Mouse (Mus musculus) forebrain, embryonic 10.5 days (tissue): ENCODE measurements around the gene 2310061I04Rik. TPM values are rescaled to one million over a fixed set of nuclear protein-coding genes. Genes with fewer than 3 reads are reported as not detected.
A peak's percentile ranks its signal among the peaks of the same experiment; 100 is the strongest.

Experiments
- DNase-seq: peaks from one replicate; pipeline ENCODE4 v3.0.0-alpha.2; 2017; ENCODE audit warnings: low spot score; ENCODE audit errors: extremely low spot score
- H3K27ac ChIP-seq: fragments of 300-500 bp; sonication (generic); 2 replicates; pipeline ENCODE4 v1.5.1; 2016; ENCODE audit warnings: mild to moderate bottlenecking
- H3K27me3 ChIP-seq: fragments of 300-500 bp; sonication (generic); 2 replicates; pipeline ENCODE4 v1.6.1; 2016; ENCODE audit warnings: mild to moderate bottlenecking; ENCODE audit not compliant: poor library complexity, severe bottlenecking
- H3K36me3 ChIP-seq: fragments of 300-500 bp; sonication (generic); replicated peaks from 2 replicates; pipeline ENCODE4 v1.6.1; 2016; ENCODE audit warnings: mild to moderate bottlenecking, moderate library complexity
- H3K4me1 ChIP-seq: fragments of 300-500 bp; sonication (generic); 2 replicates; pipeline ENCODE4 v1.6.1; 2016
- H3K4me3 ChIP-seq: fragments of 300-500 bp; sonication (generic); 2 replicates; pipeline ENCODE4 v1.5.1; 2016; ENCODE audit warnings: mild to moderate bottlenecking, moderate library complexity
- H3K9me3 ChIP-seq: fragments of 300-500 bp; sonication (generic); 2 replicates; pipeline ENCODE4 v1.6.1; 2016; ENCODE audit warnings: mild to moderate bottlenecking, moderate library complexity
- WGBS: fragments of 180-500 bp; shearing (Covaris S2); methylation state at CpG from one replicate; pipeline ENCODE4 v1.1.7; 2016; 5-methylcytosine and 5-hydroxymethylcytosine counted together
- polyA plus RNA-seq: library from polyadenylated mRNA; unstranded; fragments of >200 nt; fragmentation: Nextera tagmentation; extraction: Ambion mirVana; gene quantifications from 2 replicates; pipeline ENCODE4 v1.2.1, GENCODE M21; 2016

2310061I04Rik gene
- polyA plus RNA-seq, 1 experiment from 2014 or later, result 29.8 TPM

DNA sequence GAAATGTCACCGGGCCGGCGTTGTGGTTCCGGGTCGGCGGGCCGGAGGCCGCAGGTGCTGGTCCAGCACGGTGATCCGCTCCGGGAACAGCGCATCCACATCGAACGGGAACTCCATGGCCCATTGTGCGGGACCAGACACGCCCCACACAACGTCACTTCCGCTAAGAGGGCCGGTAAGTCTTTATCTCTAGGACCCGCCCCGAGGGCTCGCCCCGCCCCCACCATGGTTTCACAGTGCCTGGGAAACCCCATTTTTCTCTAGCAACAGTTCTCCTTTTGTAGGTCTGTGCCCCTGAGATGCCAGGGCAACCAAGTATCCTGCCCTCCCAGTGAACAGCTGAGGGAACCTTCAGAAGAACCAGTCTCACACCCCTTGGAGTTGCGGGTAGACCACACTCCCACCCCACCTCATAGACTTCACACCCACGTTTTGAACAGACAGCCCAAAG is 12.7 kb upstream of the 2310061I04Rik start, which contains the start of gene Atat1:
Atat1 (minus strand) TSS at position 157 of the 451 bp plus-strand sequence.
- Histone ChIP-seq H3K36me3 (peaks cover 84% of the 10 kb centered on the region), H3K9me3 (no peaks in the 10 kb centered on the region)
- WGBS, result 4% methylated on average over 25 of the region's 25 CpGs

DNA sequence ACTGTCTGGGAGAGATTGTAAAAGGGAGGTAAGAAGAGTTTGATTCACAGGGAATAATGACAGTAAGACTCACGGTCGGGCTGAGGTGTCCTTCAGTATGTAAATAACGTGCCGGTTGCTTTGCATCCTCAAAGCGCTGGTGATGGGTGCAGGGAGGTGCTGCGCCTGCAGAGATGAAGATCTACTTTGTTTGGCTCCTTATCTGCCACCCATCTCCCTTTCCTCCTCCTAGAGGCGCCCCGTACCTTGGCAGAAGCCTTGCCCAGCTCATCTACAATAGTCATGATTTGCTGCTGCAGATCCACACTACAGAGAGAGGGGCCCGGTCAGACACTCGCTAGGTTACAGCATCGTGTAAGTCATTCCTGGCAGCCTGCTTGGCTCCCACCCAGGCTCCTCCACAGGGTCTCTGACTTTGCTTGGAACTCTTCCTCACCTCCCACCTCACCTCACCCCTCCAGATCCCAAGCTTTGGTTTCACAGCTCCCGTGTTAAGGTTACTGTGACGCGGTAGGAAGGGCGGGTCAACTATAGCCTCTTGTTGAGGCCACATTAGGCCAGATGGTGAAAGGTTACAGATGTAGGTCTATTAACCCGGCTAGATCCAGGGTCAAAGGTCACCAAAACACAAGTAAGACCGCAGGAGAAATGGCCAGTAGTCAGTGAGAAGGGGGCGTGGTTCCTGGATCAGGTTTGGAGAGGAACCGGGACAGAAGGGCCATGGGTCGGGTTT is 12.1 kb upstream of the 2310061I04Rik start:
- Histone ChIP-seq H3K27me3 (no peaks in the 10 kb centered on the region), H3K4me3 (peak overlapping the region; percentile 79), H3K4me1 (peaks cover 20% of the 10 kb centered on the region), H3K9me3 (no peaks in the 10 kb centered on the region), H3K36me3 (peaks cover 87% of the 10 kb centered on the region), H3K27ac (peak overlapping the region; percentile 90)
- 34% methylated on average over 20 of the region's 20 CpGs for WGBS
- DNase-seq, result no peak

More for the DNA sequence above, 12.7 kb upstream of the 2310061I04Rik start, which contains the start of gene Atat1:
- DNase-seq, result peak; percentile 95
- H3K4me3 ChIP-seq, result peak within 1 kb of the TSS; percentile 79
- H3K4me1 ChIP-seq, result peaks cover 21% of the 10 kb centered on the region
- H3K27ac ChIP-seq, result peak within 1 kb of the TSS; percentile 90
- no peaks in the 10 kb centered on the region for H3K27me3 ChIP-seq

DNA sequence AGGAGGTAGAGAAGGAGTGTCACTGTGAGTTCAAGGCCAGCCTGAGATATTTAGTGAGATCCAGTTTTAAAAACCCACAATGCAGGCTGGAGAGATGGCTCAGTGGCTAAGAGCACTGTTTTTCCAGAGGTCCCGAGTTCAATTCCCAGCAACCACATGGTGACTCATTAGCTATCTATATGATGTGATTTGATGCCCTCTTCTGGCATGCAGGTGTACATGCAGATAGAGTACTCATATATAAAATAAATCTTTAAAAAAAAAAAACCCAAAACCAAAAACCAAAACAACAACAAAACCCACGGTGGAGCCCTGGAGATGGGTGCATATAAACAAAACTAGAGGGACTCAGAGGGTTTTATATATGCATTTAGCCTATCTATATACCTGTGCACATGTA is 10.4 kb upstream of the 2310061I04Rik start:
- Histone ChIP-seq H3K9me3 (no peaks in the 10 kb centered on the region), H3K4me3 (no peak overlapping the region), H3K27me3 (no peaks in the 10 kb centered on the region), H3K4me1 (peaks cover 20% of the 10 kb centered on the region), H3K36me3 (peaks cover 86% of the 10 kb centered on the region), H3K27ac (no peak overlapping the region)
- WGBS, result 86% methylated on average over 2 of the region's 2 CpGs
- no peak for DNase-seq

DNA sequence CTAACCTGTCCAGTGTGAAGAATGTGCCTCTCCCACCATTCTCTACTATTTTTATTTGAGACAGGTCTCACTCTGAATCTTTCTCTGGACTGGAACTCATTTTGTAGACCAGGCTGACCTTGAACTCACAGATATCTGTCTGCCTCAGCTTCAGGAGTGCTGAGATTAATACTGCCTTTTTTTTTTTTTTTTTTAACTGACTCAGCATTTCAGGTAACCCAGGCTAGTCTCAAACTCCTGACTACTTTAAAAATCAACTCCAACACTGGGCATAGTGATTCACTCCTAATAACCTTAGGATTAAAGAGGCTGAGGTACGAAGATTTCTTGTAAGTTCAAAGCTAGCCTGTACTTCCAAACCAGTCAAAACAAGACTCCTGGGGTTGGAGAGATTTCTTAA is 8.4 kb upstream of the 2310061I04Rik start:
- Histone ChIP-seq H3K4me3 (no peak overlapping the region), H3K27me3 (no peaks in the 10 kb centered on the region), H3K36me3 (peaks cover 87% of the 10 kb centered on the region), H3K27ac (no peak overlapping the region), H3K9me3 (no peaks in the 10 kb centered on the region), H3K4me1 (peaks cover 20% of the 10 kb centered on the region)
- DNase-seq, result no peak
- WGBS, result 94% methylated on average over 1 of the region's 1 CpGs

DNA sequence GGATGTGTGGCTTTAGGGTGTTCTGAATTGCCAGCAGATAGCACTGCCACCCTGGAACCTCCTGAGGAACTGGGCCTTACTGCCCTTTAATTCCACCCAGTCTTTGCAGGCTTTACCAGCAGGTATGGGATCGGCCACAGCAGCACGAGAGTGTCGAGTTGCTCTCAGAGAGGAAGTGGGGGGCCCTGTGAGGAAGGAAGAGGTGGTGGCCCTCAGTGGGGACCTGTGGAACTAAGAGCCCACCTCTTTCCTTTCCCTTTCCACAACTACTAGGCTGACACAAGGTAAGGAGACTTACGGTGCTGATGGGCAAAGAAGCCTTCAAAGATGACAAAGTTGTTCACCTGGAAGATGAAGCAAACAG is 6.7 kb upstream of the 2310061I04Rik start:
- Histone ChIP-seq H3K4me3 (no peak overlapping the region), H3K4me1 (peaks cover 8% of the 10 kb centered on the region), H3K36me3 (peaks cover 97% of the 10 kb centered on the region), H3K9me3 (no peaks in the 10 kb centered on the region), H3K27me3 (no peaks in the 10 kb centered on the region), H3K27ac (no peak overlapping the region)
- DNase-seq, result no peak
- 88% methylated on average over 4 of the region's 4 CpGs for WGBS

DNA sequence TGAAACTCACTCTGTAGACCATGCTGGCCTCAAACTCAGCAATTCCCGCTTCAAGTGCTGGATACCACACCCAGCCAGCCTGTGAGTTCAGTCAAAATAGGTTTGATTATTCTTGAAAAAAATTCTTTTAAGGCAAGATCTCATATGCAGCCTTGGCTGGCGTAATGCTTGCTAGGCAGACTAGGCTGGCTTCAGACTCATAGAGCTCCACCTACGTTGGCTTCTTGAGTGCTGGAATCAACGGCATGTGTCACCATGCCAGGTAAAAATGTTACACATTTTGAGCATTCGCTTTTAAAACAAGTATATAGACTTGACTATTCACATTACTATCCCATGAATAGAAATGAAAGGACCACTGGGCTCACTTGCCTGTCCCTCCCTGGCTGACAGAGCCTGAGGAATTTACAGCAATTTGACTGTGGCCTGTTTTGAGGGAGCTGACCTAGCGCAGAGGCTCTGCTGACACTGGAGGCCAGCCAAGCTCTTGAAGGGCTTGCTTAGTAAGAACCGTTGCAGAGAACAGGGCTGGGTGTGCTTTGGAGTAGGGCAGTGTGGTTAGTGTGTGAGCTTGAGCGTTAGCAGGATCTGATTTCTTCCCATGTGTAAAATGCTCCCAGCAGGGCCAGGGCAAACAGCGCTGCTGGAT is 6.2 kb upstream of the 2310061I04Rik start:
- no peaks in the 10 kb centered on the region for H3K27me3 ChIP-seq
- H3K4me3 ChIP-seq, result no peak overlapping the region
- H3K27ac ChIP-seq, result no peak overlapping the region
- peaks cover 3% of the 10 kb centered on the region for H3K4me1 ChIP-seq
- no peaks in the 10 kb centered on the region for H3K9me3 ChIP-seq
- no peak for DNase-seq
- H3K36me3 ChIP-seq, result peaks cover 96% of the 10 kb centered on the region
- 97% methylated on average over 9 of the region's 9 CpGs for WGBS

DNA sequence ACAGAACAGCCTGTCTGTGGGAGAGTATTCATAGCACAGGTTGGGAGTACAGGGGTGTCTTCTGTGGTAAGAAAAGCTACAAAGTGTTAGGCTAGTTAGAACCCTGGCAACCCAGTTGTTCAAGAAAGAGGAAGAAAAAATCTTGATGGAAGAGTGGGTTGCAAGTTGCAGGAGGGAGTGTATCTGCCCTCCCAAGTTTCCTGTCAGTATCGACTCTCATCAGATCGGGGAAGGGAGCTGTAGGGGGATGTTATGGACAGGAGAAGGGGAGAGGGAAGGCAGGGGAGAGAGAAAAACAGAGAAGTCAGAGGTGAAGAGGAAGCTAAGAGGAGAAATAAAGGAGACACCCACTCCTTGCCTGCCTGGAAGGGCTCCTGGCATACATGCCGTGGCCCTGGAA is 3.4 kb upstream of the 2310061I04Rik start:
- WGBS, result 92% methylated on average over 3 of the region's 3 CpGs
- Histone ChIP-seq H3K27ac (no peak overlapping the region), H3K27me3 (no peaks in the 10 kb centered on the region)

DNA sequence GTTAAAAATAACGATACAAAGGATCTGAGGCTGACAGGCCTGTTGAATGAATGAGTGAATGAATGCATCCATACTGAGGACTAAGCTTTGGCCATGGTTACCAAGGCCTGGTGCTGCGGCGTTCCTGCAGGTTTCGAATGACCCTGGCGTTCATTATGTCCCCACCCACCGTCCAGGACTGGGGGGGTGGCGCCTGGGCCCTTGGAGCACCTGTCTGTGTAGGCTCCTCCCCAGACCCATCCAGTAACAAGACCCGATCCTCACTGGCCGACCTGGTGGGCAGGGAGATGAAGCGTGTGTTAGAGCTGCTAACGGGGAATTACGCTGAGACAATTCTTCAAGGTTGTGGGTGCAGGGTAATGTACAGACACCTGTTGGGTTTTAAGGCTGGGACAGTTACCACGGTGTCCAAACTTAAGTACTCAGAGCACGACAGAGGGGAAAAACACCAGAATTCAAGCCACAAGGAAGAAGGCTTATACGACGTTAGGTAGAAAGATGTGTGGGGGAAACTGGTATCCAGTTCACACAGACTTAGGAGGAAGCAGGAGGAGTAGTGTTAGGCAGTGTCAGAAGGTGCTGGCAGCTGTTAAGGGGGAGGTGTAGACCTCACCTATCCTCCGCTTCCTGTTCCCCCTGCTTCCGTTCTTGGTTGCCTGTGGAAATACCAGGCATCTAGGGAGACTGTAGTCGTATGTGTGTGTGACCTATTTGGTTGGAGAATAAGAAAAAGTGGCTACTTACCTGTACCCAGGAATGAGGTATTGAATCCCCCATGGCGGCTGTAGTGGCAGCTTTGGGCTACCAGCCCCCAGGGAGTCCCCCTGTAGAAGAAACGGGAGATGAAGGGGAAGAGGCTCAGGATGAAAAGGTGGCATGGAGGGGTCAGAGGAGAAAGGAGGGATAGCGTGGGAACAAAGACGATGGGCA is 678 bp upstream of the 2310061I04Rik start:
- no peaks in the 10 kb centered on the region for H3K9me3 ChIP-seq
- peaks cover 75% of the 10 kb centered on the region for H3K36me3 ChIP-seq
- 43% methylated on average over 23 of the region's 23 CpGs for WGBS
- peak overlapping the region; percentile 98 for H3K27ac ChIP-seq
- peak overlapping the region; percentile 81 for H3K4me3 ChIP-seq
- peaks cover 27% of the 10 kb centered on the region for H3K4me1 ChIP-seq
- H3K27me3 ChIP-seq, result no peaks in the 10 kb centered on the region
- no peak for DNase-seq

More for the DNA sequence above, 3.4 kb upstream of the 2310061I04Rik start:
- Histone ChIP-seq H3K4me1 (peaks cover 23% of the 10 kb centered on the region), H3K9me3 (no peaks in the 10 kb centered on the region), H3K36me3 (peaks cover 78% of the 10 kb centered on the region), H3K4me3 (no peak overlapping the region)
- DNase-seq, result no peak

DNA sequence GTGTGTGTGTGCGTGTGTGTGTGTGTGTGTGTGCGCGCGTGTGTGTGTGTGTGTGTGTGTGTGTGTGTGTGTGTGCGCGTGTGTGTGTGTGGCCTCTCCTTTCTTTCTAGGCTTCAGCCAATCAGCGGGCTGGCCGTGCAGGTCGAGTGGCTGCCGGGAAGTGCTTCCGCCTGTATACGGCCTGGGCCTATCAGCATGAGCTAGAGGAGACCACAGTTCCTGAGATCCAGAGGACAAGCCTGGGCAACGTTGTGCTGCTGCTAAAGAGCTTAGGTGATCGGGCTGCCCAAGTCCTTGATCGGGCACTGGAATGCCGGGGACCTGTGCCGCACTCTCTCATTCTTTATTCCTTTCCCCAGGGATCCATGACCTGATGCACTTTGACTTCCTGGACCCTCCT is 9.5 kb downstream of the 2310061I04Rik start:
- Histone ChIP-seq H3K36me3 (peaks cover 100% of the 10 kb centered on the region), H3K27me3 (no peaks in the 10 kb centered on the region), H3K4me1 (no peaks in the 10 kb centered on the region), H3K4me3 (no peak overlapping the region; the same call in 1 of the 2 replicates), H3K27ac (no peak overlapping the region), H3K9me3 (no peaks in the 10 kb centered on the region)
- WGBS, result 73% methylated on average over 14 of the region's 17 CpGs
- DNase-seq, result no peak

DNA sequence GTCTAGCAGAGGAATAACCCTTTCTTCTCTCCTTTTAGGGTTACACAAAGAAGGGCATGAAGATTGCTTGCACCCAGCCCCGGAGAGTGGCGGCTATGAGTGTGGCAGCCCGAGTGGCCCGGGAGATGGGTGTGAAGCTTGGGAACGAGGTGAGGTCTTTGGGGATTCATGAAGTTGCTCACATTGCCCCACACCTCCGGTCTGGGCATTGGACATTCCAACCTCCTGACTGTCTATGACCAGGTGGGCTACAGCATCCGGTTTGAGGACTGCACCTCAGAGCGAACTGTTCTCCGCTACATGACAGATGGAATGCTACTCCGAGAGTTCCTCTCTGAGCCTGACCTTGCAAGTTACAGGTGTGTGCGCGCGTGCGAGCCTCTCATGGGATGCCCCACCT is 13.5 kb downstream of the 2310061I04Rik start:
- H3K27ac ChIP-seq, result no peak overlapping the region
- no peaks in the 10 kb centered on the region for H3K9me3 ChIP-seq
- peaks cover 78% of the 10 kb centered on the region for H3K36me3 ChIP-seq
- no peaks in the 10 kb centered on the region for H3K27me3 ChIP-seq
- H3K4me3 ChIP-seq, result no peak overlapping the region
- peaks cover 20% of the 10 kb centered on the region for H3K4me1 ChIP-seq
- 97% methylated on average over 14 of the region's 14 CpGs for WGBS
- DNase-seq, result no peak

DNA sequence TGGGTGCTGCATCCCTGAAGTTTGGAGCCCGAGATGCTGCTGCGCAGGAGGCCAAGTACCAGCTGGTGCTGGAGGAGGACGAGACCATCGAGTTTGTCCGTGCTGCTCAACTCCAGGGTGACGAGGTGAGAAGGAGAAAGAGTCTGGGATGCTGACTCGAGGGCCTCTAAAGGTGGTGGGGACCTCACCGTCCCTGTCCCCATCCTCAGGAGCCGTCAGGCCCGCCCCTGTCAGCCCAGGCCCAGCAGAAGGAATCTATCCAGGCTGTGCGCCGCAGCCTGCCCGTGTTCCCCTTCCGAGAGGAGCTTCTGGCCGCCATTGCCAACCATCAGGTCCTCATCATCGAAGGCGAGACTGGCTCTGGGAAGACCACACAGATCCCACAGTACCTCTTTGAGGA is 14.3 kb downstream of the 2310061I04Rik start:
- H3K27me3 ChIP-seq, result no peaks in the 10 kb centered on the region
- DNase-seq, result no peak
- H3K36me3 ChIP-seq, result peaks cover 69% of the 10 kb centered on the region
- peak overlapping the region; percentile 5; the same call in 1 of the 2 replicates for H3K4me3 ChIP-seq
- no peak overlapping the region for H3K27ac ChIP-seq
- H3K4me1 ChIP-seq, result peaks cover 20% of the 10 kb centered on the region
- WGBS, result 92% methylated on average over 17 of the region's 17 CpGs
- H3K9me3 ChIP-seq, result no peaks in the 10 kb centered on the region

DNA sequence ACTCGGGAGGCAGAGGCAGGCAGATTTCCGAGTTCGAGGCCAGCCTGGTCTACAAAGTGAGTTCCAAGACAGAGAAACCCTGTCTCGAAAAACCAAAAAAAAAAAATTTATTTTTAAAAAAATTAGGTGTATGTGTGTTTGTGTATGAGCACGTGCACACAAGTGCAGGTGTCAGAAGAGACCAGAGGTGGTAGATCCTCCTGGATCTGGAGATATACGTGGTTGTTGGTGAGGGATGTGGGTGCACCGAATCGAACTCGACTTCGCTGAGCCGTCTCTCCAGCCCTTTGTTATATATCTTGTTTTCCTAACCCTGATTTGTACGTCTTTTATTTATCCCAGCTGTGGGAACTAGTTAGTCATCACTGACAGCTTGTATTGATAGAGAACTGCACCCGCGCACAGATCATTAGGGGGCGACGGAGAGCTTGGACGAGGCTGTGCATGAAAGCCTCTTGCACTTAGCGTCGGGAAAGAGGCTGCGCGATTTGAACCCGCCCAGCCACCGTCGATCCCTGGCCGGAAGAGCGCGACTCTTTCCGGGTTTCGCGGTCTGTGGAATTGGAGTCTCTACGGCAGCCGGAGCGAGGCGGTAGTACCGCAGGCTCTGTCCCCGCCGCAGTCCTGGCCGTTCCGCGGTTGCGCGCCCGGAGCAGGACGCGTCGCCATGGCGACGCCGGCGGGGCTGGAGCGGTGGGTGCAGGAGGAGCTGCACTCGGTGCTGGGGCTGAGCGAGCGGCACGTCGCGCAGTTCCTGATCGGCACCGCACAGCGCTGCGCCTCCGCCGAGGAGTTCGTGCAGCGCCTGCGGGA is 17.8 kb downstream of the 2310061I04Rik start, which contains the start of gene Dhx16:
Dhx16 (plus strand) TSS at position 575 of the 813 bp plus-strand sequence.
- H3K4me1 ChIP-seq, result peaks cover 20% of the 10 kb centered on the region
- 6% methylated on average over 66 of the region's 66 CpGs for WGBS
- no peaks in the 10 kb centered on the region for H3K27me3 ChIP-seq
- peak; percentile 96 for DNase-seq
- no peaks in the 10 kb centered on the region for H3K9me3 ChIP-seq
- peak within 1 kb of the TSS; percentile 86 for H3K27ac ChIP-seq
- peak within 1 kb of the TSS; percentile 99 for H3K4me3 ChIP-seq
- peaks cover 60% of the 10 kb centered on the region for H3K36me3 ChIP-seq
